Mouse (Mus musculus): Measurements from ENCODE around the gene Map4k1. TPM values are rescaled to one million over a fixed set of nuclear protein-coding genes. Genes with fewer than 3 reads are reported as not detected.
A peak's percentile ranks its signal among the peaks of the same experiment; 100 is the strongest.

Map4k1 gene
- polyA plus RNA-seq, 1 experiment from 2014 or later, result 5.5 TPM

GRCm38 (mm10) chr7:28959505-28960045, 22.3 kb upstream of the Map4k1 start:
- no peak for ATAC-seq (ENCODE audit: low FRiP score, low TSS enrichment)
- WGBS, result 57% methylated on average over 6 of the region's 6 CpGs

GRCm38 (mm10) chr7:28960354-28961046, 21.4 kb upstream of the Map4k1 start:
- H3K4me1 ChIP-seq (ENCODE audit: control insufficient read depth, insufficient read depth, low read length), result peaks cover 24% of the 10 kb centered on the region
- H3K4me2 ChIP-seq (ENCODE audit: low read length), result peak overlapping the region; percentile 88
- DNase-seq (no peak), ATAC-seq (ENCODE audit: low FRiP score, low TSS enrichment) (no peak)
- H3K9ac ChIP-seq (replicated peaks; ENCODE audit: low read length), result peak overlapping the region; percentile 92
- WGBS, result 38% methylated on average over 9 of the region's 9 CpGs
- no peaks in the 10 kb centered on the region for H3K36me3 ChIP-seq (ENCODE audit: control insufficient read depth, insufficient read depth, low read length)
- H3K27ac ChIP-seq (replicated peaks; ENCODE audit: low read depth, low read length), result no peak overlapping the region
- no peaks in the 10 kb centered on the region for H3K9me3 ChIP-seq (ENCODE audit: control insufficient read depth, low read length)
- peak overlapping the region; percentile 93 for H3K4me3 ChIP-seq (replicated peaks; ENCODE audit: low read depth, low read length)
- no peaks in the 10 kb centered on the region for H3K27me3 ChIP-seq (ENCODE audit: control insufficient read depth, insufficient read depth, low read length)

More at GRCm38 (mm10) chr7:28959505-28960045, 22.3 kb upstream of the Map4k1 start:
- Histone ChIP-seq H3K9me3 (ENCODE audit: control insufficient read depth, low read length) (no peaks in the 10 kb centered on the region), H3K4me1 (ENCODE audit: control insufficient read depth, insufficient read depth, low read length) (peaks cover 24% of the 10 kb centered on the region), H3K9ac (replicated peaks; ENCODE audit: low read length) (peak overlapping the region; percentile 92; the same call in 1 of the 2 replicates), H3K27me3 (ENCODE audit: control insufficient read depth, insufficient read depth, low read length) (no peaks in the 10 kb centered on the region), H3K4me2 (ENCODE audit: low read length) (peak overlapping the region; percentile 88), H3K27ac (replicated peaks; ENCODE audit: low read depth, low read length) (no peak overlapping the region), H3K4me3 (replicated peaks; ENCODE audit: low read depth, low read length) (no peak overlapping the region; the same call in 1 of the 2 replicates), H3K36me3 (ENCODE audit: control insufficient read depth, insufficient read depth, low read length) (no peaks in the 10 kb centered on the region)
- no peak for DNase-seq

- ATAC-seq (ENCODE audit: low FRiP score, low TSS enrichment) (no peak), DNase-seq (no peak)
- WGBS, result 2% methylated on average over 7 of the region's 7 CpGs
- Histone ChIP-seq H3K4me3 (replicated peaks; ENCODE audit: low read depth, low read length) (peak overlapping the region; percentile 93), H3K27ac (replicated peaks; ENCODE audit: low read depth, low read length) (peak overlapping the region; percentile 85), H3K9me3 (ENCODE audit: control insufficient read depth, low read length) (no peaks in the 10 kb centered on the region), H3K27me3 (ENCODE audit: control insufficient read depth, insufficient read depth, low read length) (no peaks in the 10 kb centered on the region), H3K4me2 (ENCODE audit: low read length) (peak overlapping the region; percentile 88), H3K4me1 (ENCODE audit: control insufficient read depth, insufficient read depth, low read length) (peaks cover 24% of the 10 kb centered on the region), H3K36me3 (ENCODE audit: control insufficient read depth, insufficient read depth, low read length) (no peaks in the 10 kb centered on the region), H3K9ac (replicated peaks; ENCODE audit: low read length) (peak overlapping the region; percentile 92)
These were observed 20.3 kb upstream of the Map4k1 start for GRCm38 (mm10) chr7:28961584-28961926.

- Histone ChIP-seq H3K4me1 (ENCODE audit: control insufficient read depth, insufficient read depth, low read length) (peaks cover 24% of the 10 kb centered on the region), H3K9me3 (ENCODE audit: control insufficient read depth, low read length) (no peaks in the 10 kb centered on the region), H3K27ac (replicated peaks; ENCODE audit: low read depth, low read length) (peak within 1 kb of the TSS; percentile 88), H3K27me3 (ENCODE audit: control insufficient read depth, insufficient read depth, low read length) (no peaks in the 10 kb centered on the region), H3K4me3 (replicated peaks; ENCODE audit: low read depth, low read length) (peak within 1 kb of the TSS; percentile 93), H3K36me3 (ENCODE audit: control insufficient read depth, insufficient read depth, low read length) (no peaks in the 10 kb centered on the region), H3K4me2 (ENCODE audit: low read length) (peak within 1 kb of the TSS; percentile 88), H3K9ac (replicated peaks; ENCODE audit: low read length) (peak within 1 kb of the TSS; percentile 92)
- ATAC-seq (ENCODE audit: low FRiP score, low TSS enrichment) (peak; percentile 94), DNase-seq (peak; percentile 100)
- under 1% methylated on average over 76 of the region's 76 CpGs for WGBS
These were observed 19.8 kb upstream of the Map4k1 start, which contains the start of gene Actn4 for GRCm38 (mm10) chr7:28961927-28962670. Gene Actn4, minus strand, starts transcription at chr7:28962340.

- Histone ChIP-seq H3K27me3 (ENCODE audit: control insufficient read depth, insufficient read depth, low read length) (no peaks in the 10 kb centered on the region), H3K27ac (replicated peaks; ENCODE audit: low read depth, low read length) (no peak overlapping the region), H3K9ac (replicated peaks; ENCODE audit: low read length) (no peak overlapping the region), H3K36me3 (ENCODE audit: control insufficient read depth, insufficient read depth, low read length) (no peaks in the 10 kb centered on the region), H3K4me2 (ENCODE audit: low read length) (no peak overlapping the region), H3K4me3 (replicated peaks; ENCODE audit: low read depth, low read length) (no peak overlapping the region), H3K9me3 (ENCODE audit: control insufficient read depth, low read length) (no peaks in the 10 kb centered on the region), H3K4me1 (ENCODE audit: control insufficient read depth, insufficient read depth, low read length) (peaks cover 24% of the 10 kb centered on the region)
- 77% methylated on average over 3 of the region's 3 CpGs for WGBS
- DNase-seq (no peak), ATAC-seq (ENCODE audit: low FRiP score, low TSS enrichment) (no peak)
These were observed 18.4 kb upstream of the Map4k1 start for GRCm38 (mm10) chr7:28963399-28963923.

GRCm38 (mm10) chr7:28965346-28965840, 16.5 kb upstream of the Map4k1 start:
- H3K36me3 ChIP-seq (ENCODE audit: control insufficient read depth, insufficient read depth, low read length), result peaks cover 5% of the 10 kb centered on the region; the same call in 1 of the 2 replicates
- H3K9ac ChIP-seq (replicated peaks; ENCODE audit: low read length), result no peak overlapping the region
- no peak overlapping the region for H3K4me2 ChIP-seq (ENCODE audit: low read length)
- no peak overlapping the region for H3K27ac ChIP-seq (replicated peaks; ENCODE audit: low read depth, low read length)
- H3K27me3 ChIP-seq (ENCODE audit: control insufficient read depth, insufficient read depth, low read length), result no peaks in the 10 kb centered on the region
- H3K4me3 ChIP-seq (replicated peaks; ENCODE audit: low read depth, low read length), result no peak overlapping the region
- no peaks in the 10 kb centered on the region for H3K9me3 ChIP-seq (ENCODE audit: control insufficient read depth, low read length)
- DNase-seq (no peak), ATAC-seq (ENCODE audit: low FRiP score, low TSS enrichment) (no peak)
- peaks cover 10% of the 10 kb centered on the region for H3K4me1 ChIP-seq (ENCODE audit: control insufficient read depth, insufficient read depth, low read length)
- 68% methylated on average over 5 of the region's 5 CpGs for WGBS

GRCm38 (mm10) chr7:28966181-28966580, 15.7 kb upstream of the Map4k1 start:
- H3K27me3 ChIP-seq (ENCODE audit: control insufficient read depth, insufficient read depth, low read length), result no peaks in the 10 kb centered on the region
- peaks cover 2% of the 10 kb centered on the region for H3K4me1 ChIP-seq (ENCODE audit: control insufficient read depth, insufficient read depth, low read length)
- no peak overlapping the region for H3K4me3 ChIP-seq (replicated peaks; ENCODE audit: low read depth, low read length)
- H3K27ac ChIP-seq (replicated peaks; ENCODE audit: low read depth, low read length), result no peak overlapping the region
- no peak overlapping the region for H3K4me2 ChIP-seq (ENCODE audit: low read length)
- ATAC-seq (ENCODE audit: low FRiP score, low TSS enrichment) (no peak), DNase-seq (no peak)
- 83% methylated on average over 4 of the region's 5 CpGs for WGBS
- H3K9ac ChIP-seq (replicated peaks; ENCODE audit: low read length), result no peak overlapping the region
- H3K9me3 ChIP-seq (ENCODE audit: control insufficient read depth, low read length), result no peaks in the 10 kb centered on the region
- peaks cover 7% of the 10 kb centered on the region for H3K36me3 ChIP-seq (ENCODE audit: control insufficient read depth, insufficient read depth, low read length)

- no peak overlapping the region for H3K27ac ChIP-seq (replicated peaks; ENCODE audit: low read depth, low read length)
- H3K4me2 ChIP-seq (ENCODE audit: low read length), result no peak overlapping the region
- no peaks in the 10 kb centered on the region for H3K27me3 ChIP-seq (ENCODE audit: control insufficient read depth, insufficient read depth, low read length)
- H3K4me3 ChIP-seq (replicated peaks; ENCODE audit: low read depth, low read length), result no peak overlapping the region
- ATAC-seq (ENCODE audit: low FRiP score, low TSS enrichment), result no peak
- peaks cover 14% of the 10 kb centered on the region for H3K36me3 ChIP-seq (ENCODE audit: control insufficient read depth, insufficient read depth, low read length)
- no peaks in the 10 kb centered on the region for H3K4me1 ChIP-seq (ENCODE audit: control insufficient read depth, insufficient read depth, low read length)
- WGBS, result 70% methylated on average over 4 of the region's 4 CpGs
- no peak for DNase-seq
- no peaks in the 10 kb centered on the region for H3K9me3 ChIP-seq (ENCODE audit: control insufficient read depth, low read length)
- H3K9ac ChIP-seq (replicated peaks; ENCODE audit: low read length), result no peak overlapping the region
These were observed 14.9 kb upstream of the Map4k1 start for GRCm38 (mm10) chr7:28966751-28967505.
